Mouse (Mus musculus): ENCODE data around the gene Pebp1.

The Pebp1 gene

GRCm38 (mm10) chr5:117286831-117287822, at the start of gene Pebp1:
Gene Pebp1, minus strand, starts transcription at chr5:117287625.
- DNase-seq = peak; percentile 98

GRCm38 (mm10) chr5:117330457-117330856, 43.0 kb upstream of the Pebp1 start:
- DNase-seq = peak in 1 of 2 experiments; percentile 59

- no peak for DNase-seq
Observed at GRCm38 (mm10) chr5:117326408-117326807, 39.0 kb upstream of the Pebp1 start.

- no peak for DNase-seq
Observed at GRCm38 (mm10) chr5:117323751-117324150, 36.3 kb upstream of the Pebp1 start.

- peak; percentile 75 to 88 for DNase-seq
Observed at GRCm38 (mm10) chr5:117318741-117319629, 31.6 kb upstream of the Pebp1 start, which contains the start of gene Vsig10. Gene Vsig10, plus strand, starts transcription at chr5:117319083.

GRCm38 (mm10) chr5:117314587-117315428, 27.4 kb upstream of the Pebp1 start:
- no peak for DNase-seq

- DNase-seq = no peak
Observed at GRCm38 (mm10) chr5:117313909-117314308, 26.5 kb upstream of the Pebp1 start.

- peak; percentile 78 to 82 for DNase-seq
Observed at GRCm38 (mm10) chr5:117313420-117313819, 26.0 kb upstream of the Pebp1 start.

- DNase-seq = peak; percentile 88 to 91
Observed at GRCm38 (mm10) chr5:117307699-117308098, 20.3 kb upstream of the Pebp1 start.

GRCm38 (mm10) chr5:117306826-117307225, 19.4 kb upstream of the Pebp1 start:
- DNase-seq = no peak

GRCm38 (mm10) chr5:117305754-117306153, 18.3 kb upstream of the Pebp1 start:
- DNase-seq = no peak

- DNase-seq = peak; percentile 87 to 96
Observed at GRCm38 (mm10) chr5:117304947-117305346, 17.5 kb upstream of the Pebp1 start.

GRCm38 (mm10) chr5:117303691-117304579, 16.5 kb upstream of the Pebp1 start:
- DNase-seq = no peak

GRCm38 (mm10) chr5:117302899-117303298, 15.5 kb upstream of the Pebp1 start:
- peak; percentile 31 to 69 for DNase-seq

GRCm38 (mm10) chr5:117295011-117295410, 7.6 kb upstream of the Pebp1 start:
- DNase-seq = no peak

GRCm38 (mm10) chr5:117293776-117294175, 6.4 kb upstream of the Pebp1 start:
- DNase-seq = peak; percentile 22 to 32

GRCm38 (mm10) chr5:117292547-117292946, 5.1 kb upstream of the Pebp1 start:
- peak; percentile 38 to 65 for DNase-seq

- DNase-seq = no peak
Observed at GRCm38 (mm10) chr5:117291312-117291711, 3.9 kb upstream of the Pebp1 start.

GRCm38 (mm10) chr5:117290081-117290480, 2.7 kb upstream of the Pebp1 start:
- DNase-seq = no peak

- DNase-seq = no peak
Observed at GRCm38 (mm10) chr5:117289646-117290045, 2.2 kb upstream of the Pebp1 start.

GRCm38 (mm10) chr5:117286286-117286685, 1.1 kb downstream of the Pebp1 start:
- peak in 1 of 2 experiments; percentile 26 for DNase-seq
